Mouse (Mus musculus) lung, embryonic 15.5 days (tissue): Measurements from ENCODE around the gene Zfp260. TPM values are rescaled to one million over a fixed set of nuclear protein-coding genes. Genes with fewer than 3 reads are reported as not detected.
"Not testable (repeated sequence)": the region's sequence is repeated elsewhere in the genome, so short reads cannot be mapped to it uniquely, and the experiment has no call there.

ENCODE experiments used
- ATAC-seq: fragments of 200-750 bp; cut with Nextera tagmentation; 2 replicates; pipeline ENCODE4 v1.8.0; 2017; ENCODE audit warnings: moderate number of reproducible peaks, borderline replicate concordance; ENCODE audit not compliant: low FRiP score, low TSS enrichment; ENCODE audit errors: extremely low read depth
- H3K27ac ChIP-seq: fragments of 300-500 bp; sonication (generic); 2 replicates; pipeline ENCODE4 v1.5.1; 2015; ENCODE audit warnings: moderate library complexity, mild to moderate bottlenecking, inconsistent platforms
- H3K27me3 ChIP-seq: fragments of 300-500 bp; sonication (generic); 2 replicates; pipeline ENCODE4 v1.6.1; 2015; ENCODE audit warnings: inconsistent platforms
- H3K36me3 ChIP-seq: fragments of 300-500 bp; sonication (generic); 2 replicates; pipeline ENCODE4 v1.6.1; 2015; ENCODE audit warnings: inconsistent platforms
- H3K4me1 ChIP-seq: fragments of 300-500 bp; sonication (generic); 2 replicates; pipeline ENCODE4 v1.6.1; 2015; ENCODE audit warnings: inconsistent platforms
- H3K4me2 ChIP-seq: fragments of 300-500 bp; sonication (generic); 2 replicates; pipeline ENCODE4 v1.6.1; 2015; ENCODE audit warnings: inconsistent platforms, mild to moderate bottlenecking, moderate library complexity
- H3K4me3 ChIP-seq: fragments of 300-500 bp; sonication (generic); 2 replicates; pipeline ENCODE4 v1.5.1; 2015; ENCODE audit warnings: mild to moderate bottlenecking, inconsistent platforms
- H3K9ac ChIP-seq: fragments of 300-500 bp; sonication (generic); 2 replicates; pipeline ENCODE4 v1.6.1; 2015; ENCODE audit warnings: inconsistent platforms
- H3K9me3 ChIP-seq: fragments of 300-500 bp; sonication (generic); 2 replicates; pipeline ENCODE4 v1.6.1; 2016; ENCODE audit warnings: inconsistent platforms
- WGBS: fragments of 180-500 bp; shearing (Covaris S2); methylation state at CpG from one replicate; pipeline ENCODE4 v1.1.7; 2015; 5-methylcytosine and 5-hydroxymethylcytosine counted together
- polyA plus RNA-seq: library from polyadenylated mRNA; unstranded; fragments of >200 nt; fragmentation: Nextera tagmentation; extraction: Ambion mirVana; gene quantifications from 2 replicates; pipeline ENCODE4 v1.2.1, GENCODE M21; 2015

Gene Zfp260
- polyA plus RNA-seq, 1 experiment from 2014 or later: 107 TPM

DNA sequence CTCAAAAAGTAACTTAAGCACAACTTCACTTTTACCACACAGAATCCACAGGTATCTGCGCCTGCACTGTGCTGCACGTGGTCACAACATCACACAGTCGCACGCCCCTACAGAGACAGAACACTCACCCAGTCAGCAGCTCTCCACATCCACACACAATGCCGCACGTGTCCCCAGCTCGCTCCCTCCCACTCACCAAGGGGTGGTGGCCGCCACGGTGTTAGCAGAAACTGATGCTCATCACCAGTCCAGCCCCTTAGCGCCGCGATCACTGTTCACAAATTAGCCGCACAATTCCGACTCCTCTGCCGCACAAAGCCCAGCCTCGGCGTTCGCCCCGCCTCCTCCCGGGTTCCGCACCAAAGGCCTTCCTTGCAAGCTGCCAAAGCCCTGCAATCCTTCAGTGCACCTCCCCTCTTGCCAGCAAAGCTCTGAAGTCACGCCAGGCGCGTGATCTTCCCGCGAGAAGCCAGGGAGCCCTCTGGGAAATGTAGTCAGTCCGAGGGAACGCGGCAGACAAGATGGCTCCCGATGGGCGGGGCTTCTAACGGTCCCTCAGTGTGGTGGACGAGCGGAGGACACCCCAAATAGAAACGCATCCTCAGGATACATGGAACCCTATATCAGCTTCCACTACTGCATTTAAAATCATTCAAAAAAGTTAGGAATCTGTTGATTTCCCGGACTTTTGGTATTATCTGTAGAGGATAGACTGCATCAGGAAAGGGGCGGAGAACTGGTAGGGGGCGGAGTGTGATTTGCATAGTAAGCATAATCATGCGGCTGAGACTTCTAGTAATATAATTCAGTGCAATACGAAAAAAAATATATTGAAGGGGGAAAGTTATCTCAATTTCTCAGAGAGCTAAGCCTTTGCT is 4.2 kb upstream of the Zfp260 start, which contains the start of the genes Gm26920 and Zfp566:
Gene Gm26920, minus strand, starts transcription at position 319 of the 878 bp plus-strand sequence.
Gene Zfp566, minus strand, starts transcription at position 436 of the 878 bp plus-strand sequence.
- Histone ChIP-seq H3K9ac (peak within 1 kb of the TSS; percentile 70), H3K4me2 (peak within 1 kb of the TSS; percentile 82), H3K36me3 (peaks cover 15% of the 10 kb centered on the region), H3K4me1 (peaks cover 24% of the 10 kb centered on the region), H3K27me3 (no peaks in the 10 kb centered on the region), H3K27ac (peak within 1 kb of the TSS; percentile 72), H3K4me3 (peak within 1 kb of the TSS; percentile 79), H3K9me3 (no peaks in the 10 kb centered on the region)
- ATAC-seq: peak; percentile 92
- WGBS: under 1% methylated on average over 40 of the region's 40 CpGs

DNA sequence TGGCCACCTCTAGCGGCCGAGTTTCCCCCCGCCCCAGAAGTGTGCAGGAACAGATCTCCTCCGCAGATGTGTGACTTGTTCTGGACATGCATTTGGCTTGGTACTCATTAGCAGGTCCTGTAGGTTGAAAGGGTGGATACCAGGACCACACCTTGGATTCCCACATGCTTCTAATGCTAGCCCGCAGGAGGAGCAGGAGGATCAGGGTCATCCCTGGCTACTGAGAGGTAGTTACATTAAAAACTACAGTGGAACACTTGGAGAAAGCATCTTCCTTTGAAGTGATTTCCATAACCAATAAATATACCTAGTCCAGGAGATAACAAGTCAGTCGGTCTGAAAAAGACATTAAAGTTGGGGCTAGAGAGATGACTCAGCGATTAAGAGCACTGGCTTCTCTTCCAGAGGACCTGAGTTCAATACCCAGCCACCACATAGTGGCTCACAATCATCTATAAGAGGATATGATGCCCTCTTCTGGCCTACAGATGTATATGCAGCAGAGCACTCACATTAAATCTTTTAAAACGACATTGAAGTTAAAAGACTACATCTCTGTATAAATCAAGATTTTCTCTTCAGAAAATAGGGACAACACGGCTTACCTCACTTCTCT is 3.5 kb upstream of the Zfp260 start:
- Histone ChIP-seq H3K27ac (peak overlapping the region; percentile 72), H3K36me3 (peaks cover 8% of the 10 kb centered on the region), H3K9me3 (no peaks in the 10 kb centered on the region), H3K9ac (0 out of 2 replicates have a peak overlapping the region, but pooled peaks have one; percentile 23), H3K4me1 (peaks cover 24% of the 10 kb centered on the region), H3K4me3 (peak overlapping the region; percentile 79), H3K4me2 (peak overlapping the region; percentile 82), H3K27me3 (no peaks in the 10 kb centered on the region)
- 7% methylated on average over 9 of the region's 9 CpGs for WGBS
- 0 out of 2 replicates have a peak, but pooled peaks have one; percentile 1 for ATAC-seq

DNA sequence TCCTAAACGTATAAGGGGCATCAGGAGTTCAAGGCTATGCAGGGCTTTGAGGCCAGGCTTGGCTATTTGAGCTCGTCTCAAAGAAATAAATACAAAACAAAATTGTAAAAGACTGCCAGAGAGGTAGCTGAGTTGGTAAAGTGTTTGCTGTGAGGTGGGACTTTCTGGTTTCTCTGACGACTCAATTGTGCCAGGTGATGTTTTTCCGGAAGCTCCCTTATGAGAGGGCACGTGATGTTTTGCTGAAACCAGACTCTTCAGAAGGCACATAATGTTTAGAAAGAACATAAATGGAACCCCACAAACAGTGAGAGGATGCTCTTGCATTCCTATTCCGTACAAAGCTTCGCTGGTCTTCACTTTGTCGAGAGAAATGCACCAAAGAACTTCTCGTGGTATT is 1.9 kb upstream of the Zfp260 start:
- WGBS: 77% methylated on average over 9 of the region's 9 CpGs
- Histone ChIP-seq H3K9me3 (no peaks in the 10 kb centered on the region), H3K9ac (no peak overlapping the region), H3K4me3 (no peak overlapping the region), H3K4me2 (no peak overlapping the region), H3K4me1 (peaks cover 32% of the 10 kb centered on the region), H3K27me3 (no peaks in the 10 kb centered on the region), H3K27ac (no peak overlapping the region), H3K36me3 (no peaks in the 10 kb centered on the region)
- ATAC-seq: no peak

DNA sequence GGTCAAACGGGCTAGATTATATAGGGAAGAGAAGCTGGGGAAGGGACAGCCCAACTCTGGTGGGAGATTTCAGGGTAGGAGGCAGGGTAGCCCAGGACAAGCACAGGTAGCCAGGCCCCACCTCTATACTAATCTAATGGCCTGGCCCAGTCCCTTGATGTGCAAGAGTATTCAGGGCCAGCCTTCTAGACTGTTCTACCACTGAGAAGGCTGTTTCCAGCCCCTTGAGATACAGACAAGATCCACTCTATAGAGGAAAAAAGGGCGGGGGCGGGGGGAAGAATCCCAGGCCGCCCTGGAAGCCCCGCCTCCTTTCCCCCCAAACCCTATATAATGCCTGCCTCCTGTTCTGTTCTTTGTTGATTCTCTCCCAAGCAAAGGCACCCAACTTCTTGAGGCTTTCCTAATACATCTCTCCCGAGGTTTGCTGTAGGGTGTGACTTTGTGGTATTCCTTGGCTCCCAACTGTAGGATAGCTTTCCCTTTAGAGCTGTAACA is 610 bp upstream of the Zfp260 start:
- WGBS: 73% methylated on average over 6 of the region's 6 CpGs
- Histone ChIP-seq H3K4me1 (peaks cover 30% of the 10 kb centered on the region), H3K9ac (no peak overlapping the region), H3K36me3 (peaks cover 6% of the 10 kb centered on the region; the same call in 1 of the 2 replicates), H3K9me3 (no peaks in the 10 kb centered on the region), H3K4me3 (peak overlapping the region; percentile 64), H3K4me2 (peak overlapping the region; percentile 60), H3K27me3 (no peaks in the 10 kb centered on the region), H3K27ac (no peak overlapping the region)
- no peak for ATAC-seq

DNA sequence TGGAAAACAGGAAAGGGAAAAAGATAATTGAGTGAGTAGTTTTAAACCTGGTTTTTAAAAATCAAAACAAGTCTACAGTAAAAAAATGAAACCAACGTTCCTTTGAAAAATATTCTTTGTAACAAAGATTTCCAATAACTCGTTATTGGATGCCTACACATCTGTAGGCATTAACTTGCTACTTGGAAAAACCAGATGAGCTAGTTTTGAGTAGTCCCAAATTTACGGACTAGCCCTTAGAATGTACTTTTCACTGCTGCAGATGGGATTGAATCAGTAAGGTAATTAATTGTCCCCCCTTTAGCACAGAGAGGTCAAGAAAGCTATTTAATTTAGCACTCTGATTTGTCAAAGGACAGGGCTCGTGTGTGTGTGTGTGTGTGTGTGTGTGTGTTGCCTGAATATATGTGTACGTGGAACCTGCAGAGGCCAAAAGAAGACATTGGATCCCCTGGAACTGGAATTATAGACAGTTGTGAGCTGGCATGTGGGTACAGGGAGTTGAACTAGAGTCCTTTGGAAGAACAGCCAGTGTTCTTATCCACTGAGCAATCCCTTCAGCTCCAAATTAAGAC is 1.1 kb downstream of the Zfp260 start:
- Histone ChIP-seq H3K9me3 (no peaks in the 10 kb centered on the region), H3K9ac (peak overlapping the region; percentile 73), H3K4me2 (peak overlapping the region; percentile 60), H3K27me3 (no peaks in the 10 kb centered on the region), H3K36me3 (peaks cover 23% of the 10 kb centered on the region), H3K4me3 (peak overlapping the region; percentile 64), H3K27ac (peak overlapping the region; percentile 17), H3K4me1 (peaks cover 22% of the 10 kb centered on the region)
- no peak for ATAC-seq
- under 1% methylated on average over 5 of the region's 5 CpGs for WGBS

DNA sequence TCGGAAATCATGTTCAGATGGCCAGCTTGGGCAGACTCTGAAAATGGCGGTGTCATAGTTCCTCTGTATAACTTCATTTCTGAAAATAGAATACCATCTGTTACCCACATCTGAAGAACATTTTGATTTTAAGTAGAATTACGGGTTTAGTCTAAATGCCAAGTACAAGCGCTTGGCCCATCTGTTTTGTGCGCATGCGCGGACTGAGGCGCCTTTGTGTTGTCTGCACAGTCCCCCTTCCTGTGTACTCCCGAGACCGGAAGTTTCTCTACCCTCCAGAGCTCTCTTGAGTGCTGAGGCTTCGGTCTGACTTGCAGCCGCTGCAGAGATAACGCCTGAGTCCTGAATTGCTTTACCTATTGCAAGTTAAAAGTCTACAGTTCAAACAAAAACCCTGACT is 4.7 kb downstream of the Zfp260 start:
- ATAC-seq: no peak
- WGBS: 86% methylated on average over 13 of the region's 13 CpGs

DNA sequence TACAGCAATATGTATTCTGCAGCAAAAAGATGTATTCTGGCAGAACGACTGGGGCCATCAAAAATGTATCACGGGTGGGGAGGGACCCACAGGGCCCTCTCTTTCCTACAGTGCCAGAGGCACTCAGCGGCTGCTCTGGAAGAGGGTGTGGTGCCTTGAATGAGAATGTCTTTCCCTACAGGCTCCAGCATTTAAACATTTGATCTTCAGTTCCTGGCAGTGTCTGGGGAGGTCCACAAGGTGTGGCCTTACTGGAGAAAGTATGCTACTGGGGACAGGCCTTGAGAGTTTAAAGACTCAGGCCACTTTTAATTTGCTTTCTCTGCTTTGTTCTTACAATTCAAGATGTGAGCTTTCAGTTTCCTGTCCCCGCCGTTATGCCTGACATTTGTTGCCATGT is 21.5 kb downstream of the Zfp260 start:
- no peak overlapping the region for H3K4me2 ChIP-seq
- H3K4me3 ChIP-seq: no peak overlapping the region
- H3K27me3 ChIP-seq: no peaks in the 10 kb centered on the region
- no peak for ATAC-seq
- no peak overlapping the region for H3K9ac ChIP-seq
- H3K9me3 ChIP-seq: no peaks in the 10 kb centered on the region
- 91% methylated on average over 5 of the region's 5 CpGs for WGBS
- H3K27ac ChIP-seq: no peak overlapping the region
- no peaks in the 10 kb centered on the region for H3K36me3 ChIP-seq
- H3K4me1 ChIP-seq: no peaks in the 10 kb centered on the region

More for the DNA sequence above, 4.7 kb downstream of the Zfp260 start:
- H3K9me3 ChIP-seq: peaks cover 4% of the 10 kb centered on the region; the same call in 1 of the 2 replicates
- H3K27ac ChIP-seq: no peak overlapping the region
- H3K4me3 ChIP-seq: no peak overlapping the region
- H3K9ac ChIP-seq: no peak overlapping the region
- peaks cover 54% of the 10 kb centered on the region for H3K36me3 ChIP-seq
- H3K4me2 ChIP-seq: no peak overlapping the region
- H3K27me3 ChIP-seq: no peaks in the 10 kb centered on the region
- H3K4me1 ChIP-seq: peaks cover 13% of the 10 kb centered on the region

DNA sequence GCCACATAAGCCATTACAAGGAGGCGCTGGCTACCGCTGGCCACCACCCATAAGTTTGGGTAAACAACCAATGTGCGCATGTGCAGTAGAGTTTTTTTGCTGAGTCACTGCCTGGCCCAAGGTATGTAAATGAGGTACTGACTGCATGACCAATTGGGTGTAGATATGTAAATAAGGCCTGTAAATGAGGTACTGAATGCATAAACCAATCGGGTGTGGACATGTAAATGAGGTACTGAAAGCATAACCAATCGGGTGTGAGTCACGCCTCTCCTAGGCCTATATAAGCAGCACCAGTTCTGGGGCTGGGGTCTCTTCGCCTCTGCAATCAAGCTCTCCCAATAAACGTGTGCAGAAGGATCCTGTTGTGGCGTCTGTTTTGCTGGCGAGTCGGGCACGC is 23.4 kb downstream of the Zfp260 start:
- not testable (repeated sequence) for H3K4me2 ChIP-seq, H3K4me3 ChIP-seq, H3K36me3 ChIP-seq, ATAC-seq, H3K4me1 ChIP-seq, H3K9ac ChIP-seq, H3K27me3 ChIP-seq, H3K9me3 ChIP-seq, H3K27ac ChIP-seq
- WGBS: 89% methylated on average over 12 of the region's 12 CpGs

DNA sequence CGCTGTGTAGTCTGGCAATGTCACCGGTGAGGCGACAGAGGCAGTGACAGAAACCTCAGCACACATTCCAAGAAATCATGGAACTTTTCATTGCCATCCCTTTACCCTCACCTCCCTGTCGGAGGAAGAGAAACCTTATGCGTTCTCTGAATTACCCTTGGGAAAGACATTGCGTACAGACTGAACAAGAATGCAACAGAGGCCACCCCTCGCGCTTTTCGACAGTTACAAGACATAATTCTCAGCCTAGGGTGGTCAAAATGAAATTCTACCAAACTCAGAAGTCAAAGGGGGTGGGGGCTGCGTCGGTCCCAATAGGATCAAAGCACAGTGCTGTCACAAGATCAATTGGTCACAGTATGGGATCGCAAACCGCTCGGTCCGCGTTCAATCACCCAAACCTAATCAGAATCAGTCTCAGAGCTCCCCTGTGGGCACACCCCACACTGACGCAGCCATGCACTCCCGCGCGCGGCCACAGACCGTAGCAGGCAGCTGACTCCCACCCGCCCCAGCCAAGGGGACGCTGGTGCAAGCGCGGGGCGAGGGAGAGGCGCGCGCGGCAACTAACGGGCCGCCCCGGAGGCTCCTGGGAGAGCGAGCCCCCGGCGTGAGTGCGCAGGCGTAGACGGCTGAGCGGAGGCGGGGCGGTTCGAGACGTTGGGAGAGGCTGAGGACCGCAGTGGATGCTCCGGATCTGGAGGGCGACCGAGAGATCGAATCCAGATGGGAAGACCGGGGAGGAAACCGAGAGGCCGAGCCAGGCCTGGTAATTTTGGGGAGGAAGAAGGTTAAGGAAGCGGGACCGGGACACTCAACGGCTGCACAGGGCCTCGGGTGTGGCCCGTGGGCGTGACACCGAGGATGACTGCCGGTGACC is 27.0 kb downstream of the Zfp260 start, which contains the start of gene Zfp382:
Gene Zfp382, plus strand, starts transcription at position 635 of the 880 bp plus-strand sequence.
- 1% methylated on average over 61 of the region's 61 CpGs for WGBS
- Histone ChIP-seq H3K27me3 (no peaks in the 10 kb centered on the region), H3K4me2 (peak within 1 kb of the TSS; percentile 90), H3K4me3 (peak within 1 kb of the TSS; percentile 78), H3K27ac (peak within 1 kb of the TSS; percentile 78), H3K9ac (peak within 1 kb of the TSS; percentile 62), H3K4me1 (peaks cover 8% of the 10 kb centered on the region; the same call in 1 of the 2 replicates), H3K9me3 (no peaks in the 10 kb centered on the region), H3K36me3 (no peaks in the 10 kb centered on the region)
- peak; percentile 96 for ATAC-seq

DNA sequence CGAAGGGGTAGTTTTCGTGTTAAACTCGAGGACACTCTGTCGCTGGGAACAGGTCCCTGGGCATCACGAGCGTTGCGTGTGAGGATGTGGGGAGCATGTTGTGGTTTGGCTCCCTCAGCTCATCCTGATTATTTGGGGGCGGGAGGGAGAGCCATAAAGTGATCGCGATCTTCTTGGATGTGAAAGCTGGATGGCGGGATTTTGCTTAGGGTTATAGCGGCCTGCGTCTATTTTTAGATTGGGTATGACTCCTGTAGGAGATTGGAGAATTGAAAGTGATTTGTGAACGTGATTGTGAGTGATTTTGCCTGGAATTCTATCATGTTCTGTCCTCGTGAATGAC is 27.6 kb downstream of the Zfp260 start:
- ATAC-seq: no peak; the same call in 1 of the 2 replicates
- H3K4me2 ChIP-seq: peak overlapping the region; percentile 90
- peak overlapping the region; percentile 78 for H3K4me3 ChIP-seq
- H3K36me3 ChIP-seq: peaks cover 3% of the 10 kb centered on the region
- peak overlapping the region; percentile 78; the same call in 1 of the 2 replicates for H3K27ac ChIP-seq
- no peaks in the 10 kb centered on the region for H3K27me3 ChIP-seq
- 3% methylated on average over 15 of the region's 15 CpGs for WGBS
- peaks cover 8% of the 10 kb centered on the region; the same call in 1 of the 2 replicates for H3K4me1 ChIP-seq
- H3K9me3 ChIP-seq: no peaks in the 10 kb centered on the region
- H3K9ac ChIP-seq: peak overlapping the region; percentile 62

DNA sequence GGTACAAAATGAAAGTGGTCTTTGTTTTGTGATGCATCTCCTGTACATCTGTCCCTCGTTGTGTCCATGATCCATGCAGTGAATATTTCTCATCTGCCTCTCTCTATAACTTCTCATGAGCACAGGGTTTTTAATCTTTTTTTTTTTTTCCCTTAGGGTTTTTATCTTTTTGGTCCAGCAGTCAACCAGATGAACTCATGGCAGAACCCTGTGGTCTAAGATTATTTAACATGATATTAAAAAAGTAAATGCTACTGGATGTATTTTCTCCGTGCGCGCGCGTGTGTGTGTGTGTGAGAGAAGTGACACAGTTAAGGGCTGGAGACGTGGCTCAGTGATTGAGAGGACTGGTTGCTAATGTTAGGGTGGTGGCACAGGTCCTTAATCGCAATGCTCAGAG is 35.3 kb downstream of the Zfp260 start:
- Histone ChIP-seq H3K4me3 (no peak overlapping the region), H3K36me3 (peaks cover 62% of the 10 kb centered on the region), H3K9me3 (no peaks in the 10 kb centered on the region), H3K4me1 (no peaks in the 10 kb centered on the region), H3K27me3 (no peaks in the 10 kb centered on the region), H3K4me2 (no peak overlapping the region), H3K9ac (no peak overlapping the region), H3K27ac (no peak overlapping the region)
- ATAC-seq: no peak
- 95% methylated on average over 8 of the region's 8 CpGs for WGBS
